Mouse (Mus musculus) lung, postnatal 14 days (tissue): ENCODE data around the gene Efcc1.

ENCODE experiments used
- DNase-seq: peaks from one replicate; pipeline ENCODE4 v3.0.0; 2021

Gene Efcc1

DNA sequence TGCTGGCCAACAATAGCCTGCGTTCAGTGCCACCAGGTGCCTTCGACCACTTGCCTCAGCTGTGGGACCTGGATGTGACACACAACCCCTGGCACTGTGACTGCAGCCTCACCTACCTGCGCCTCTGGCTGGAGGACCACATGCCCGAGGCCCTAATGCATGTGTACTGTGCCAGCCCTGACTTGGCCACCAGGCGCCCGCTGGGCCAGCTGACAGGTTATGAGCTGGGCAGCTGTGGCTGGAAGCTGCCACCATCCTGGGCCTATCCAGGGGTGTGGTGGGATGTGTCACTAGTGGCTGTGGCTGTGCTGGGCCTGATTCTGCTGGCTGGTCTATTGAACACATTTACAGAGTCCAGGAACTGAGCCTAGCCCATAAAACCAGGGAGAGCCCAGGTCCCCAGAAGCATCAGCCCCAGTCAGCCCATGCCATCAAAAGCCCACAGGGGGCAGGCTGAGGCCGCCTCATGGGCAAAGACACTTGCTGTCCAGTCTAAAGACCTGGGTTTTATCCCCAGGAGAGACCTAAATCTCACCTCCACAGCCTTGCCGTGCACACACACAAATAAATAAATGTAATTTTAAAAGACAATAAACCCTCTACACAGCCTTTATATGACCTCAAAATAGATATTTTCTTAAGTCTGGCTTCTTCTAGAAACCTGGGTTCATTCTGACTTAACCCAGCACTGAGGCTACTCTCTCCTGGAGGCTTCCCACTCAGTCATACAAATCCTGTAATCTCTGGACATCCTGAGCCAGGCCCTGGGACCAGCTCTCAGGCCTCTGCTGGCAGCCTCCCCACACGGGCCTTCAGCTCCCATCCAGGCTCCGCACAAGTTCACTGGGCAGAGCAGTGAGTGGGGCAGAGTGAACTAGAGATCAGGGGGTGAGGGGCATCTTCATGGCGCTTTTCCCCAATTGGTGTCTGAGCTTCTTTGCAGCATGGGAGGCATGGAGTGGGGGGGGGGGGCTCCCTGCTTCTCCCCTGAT, 48.8 kb downstream of the Efcc1 start:
- no peak for DNase-seq

DNA sequence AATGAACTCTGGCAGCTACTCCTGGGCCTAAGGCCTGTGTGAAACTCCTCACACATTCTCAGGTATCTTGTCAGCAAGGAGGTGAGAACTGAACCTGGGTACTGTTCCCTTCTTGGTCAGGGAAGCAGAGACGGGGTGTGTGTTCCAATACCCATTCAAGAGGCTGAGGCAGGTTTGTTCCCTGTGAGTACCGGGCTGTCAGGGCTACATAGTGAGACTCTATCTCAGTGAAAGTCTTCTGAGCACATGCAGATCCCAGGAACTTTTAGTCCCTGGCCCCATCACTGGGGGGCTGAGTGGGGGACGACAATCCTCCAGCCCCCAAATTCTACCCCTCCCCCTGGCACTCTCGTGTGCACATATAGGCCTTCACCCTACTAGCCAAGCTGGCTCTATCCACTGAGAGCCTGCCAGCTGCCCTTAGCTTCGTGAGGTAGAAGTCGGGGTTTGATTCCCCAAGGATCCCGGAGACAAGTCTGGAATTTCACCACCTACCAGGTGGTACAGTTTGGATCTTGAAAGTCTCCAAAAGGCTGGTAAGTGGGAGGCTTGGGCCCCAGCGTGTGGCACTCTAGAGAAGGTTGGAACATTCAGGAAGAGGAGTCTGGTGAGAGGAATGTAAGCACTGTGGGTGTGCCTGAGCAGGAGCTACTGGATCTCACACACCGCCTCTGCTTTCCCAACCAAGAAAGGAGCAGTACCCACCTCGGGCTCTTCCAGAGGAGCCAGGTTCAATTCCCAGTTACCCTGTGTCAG, 50.1 kb downstream of the Efcc1 start:
- DNase-seq = no peak

DNA sequence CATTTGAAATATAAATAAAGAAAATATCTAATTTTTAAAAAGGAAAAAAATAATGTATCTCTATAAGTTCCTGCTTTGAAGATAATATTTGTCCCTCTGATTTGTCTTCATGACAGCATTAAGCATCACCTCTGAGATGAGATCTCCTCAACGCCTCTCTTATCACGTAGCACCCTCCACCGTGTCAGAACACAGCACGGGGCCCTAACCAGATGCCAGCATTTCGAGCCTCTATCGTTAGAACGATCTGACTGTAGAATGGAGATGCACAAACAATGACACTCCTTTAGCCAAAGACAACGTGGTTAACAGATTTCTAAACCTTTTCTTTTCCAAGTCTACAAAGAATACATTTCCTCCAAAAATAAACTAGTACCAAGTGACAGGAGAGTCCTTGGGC, 53.4 kb downstream of the Efcc1 start:
- DNase-seq = no peak

DNA sequence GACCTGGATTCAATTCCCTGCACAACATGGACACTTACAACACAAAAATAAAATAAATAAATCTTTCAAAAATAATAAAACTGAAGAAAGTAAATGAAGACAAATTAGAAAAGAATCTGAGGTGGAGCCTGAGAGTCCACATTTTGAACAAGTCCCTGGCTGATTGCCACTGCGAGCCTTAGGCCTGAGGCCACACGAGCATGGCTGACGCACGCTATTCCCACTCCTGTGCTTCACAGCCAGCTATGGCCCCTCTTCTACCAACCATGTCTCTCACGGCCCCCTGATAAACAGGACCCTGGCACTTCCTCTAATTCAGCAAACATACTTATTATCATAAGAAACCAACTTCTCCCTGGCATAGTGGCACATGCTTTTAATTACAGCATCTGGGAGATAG, 56.0 kb downstream of the Efcc1 start:
- no peak for DNase-seq

DNA sequence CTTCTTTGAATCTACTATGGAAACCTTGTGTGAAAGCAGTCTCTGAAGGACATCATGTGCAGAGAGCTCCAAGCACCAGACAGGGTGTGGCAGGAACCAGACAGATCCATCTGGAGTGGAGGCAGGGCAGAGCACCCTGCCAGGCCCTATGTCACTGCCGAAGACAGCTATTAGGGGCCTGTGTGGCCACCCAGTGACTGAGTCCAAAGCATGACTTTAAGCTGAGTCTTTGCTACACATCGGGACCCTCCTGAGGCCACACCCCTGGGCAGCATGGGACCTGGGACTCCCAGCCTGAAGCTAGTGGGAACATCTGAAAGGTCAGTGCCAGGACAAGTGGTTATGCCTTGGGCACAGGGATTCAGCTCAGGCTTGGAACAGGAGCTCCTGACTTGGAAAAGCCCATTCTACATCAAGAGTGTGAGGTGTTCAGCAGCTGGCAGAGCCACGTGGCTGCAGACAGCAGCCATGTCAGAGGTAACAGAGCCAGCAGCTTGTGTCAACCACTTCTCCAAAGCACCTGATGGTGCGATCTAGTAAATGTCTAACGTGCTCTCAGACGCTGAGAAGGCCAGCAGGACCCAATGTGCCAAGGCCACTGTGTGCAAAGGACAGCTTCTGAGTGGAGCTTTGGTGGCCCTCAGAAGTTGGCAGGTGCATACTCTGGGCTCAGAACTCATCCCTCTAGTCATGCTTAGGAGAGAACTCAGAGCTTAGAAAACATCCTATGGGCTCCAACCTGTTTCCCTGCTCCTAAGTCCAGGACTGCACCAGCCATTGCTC, 56.6 kb downstream of the Efcc1 start:
- peak; percentile 15 for DNase-seq

DNA sequence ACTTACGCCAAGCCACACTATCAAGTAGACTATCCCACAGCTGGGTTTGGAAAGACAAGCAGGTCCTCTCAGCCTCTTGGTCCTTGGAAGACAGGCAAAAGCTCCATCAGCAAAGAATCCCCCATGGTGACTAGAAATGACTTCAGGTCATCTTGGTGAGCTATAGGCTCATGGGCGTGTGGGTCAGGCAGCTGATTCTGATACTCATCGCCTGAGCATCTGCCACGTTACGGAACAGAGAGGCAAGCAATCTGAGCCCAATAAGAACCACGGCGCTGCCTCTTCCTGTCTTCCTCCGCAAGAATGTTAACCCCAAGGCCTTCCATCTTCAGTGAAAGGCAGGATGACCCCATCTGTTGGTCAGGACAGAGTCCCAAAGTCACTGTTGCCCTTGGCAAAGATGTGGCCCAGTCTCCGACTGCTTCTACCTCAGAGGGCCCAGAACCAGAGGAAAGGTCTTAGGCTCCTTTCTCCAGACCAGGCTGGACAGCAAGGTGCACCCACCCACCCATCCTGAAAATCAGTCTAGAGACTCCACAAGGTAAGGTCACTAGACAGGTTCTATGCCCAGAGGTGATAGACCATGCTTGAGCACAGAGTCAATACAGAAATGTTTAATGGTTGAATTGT, 57.7 kb downstream of the Efcc1 start:
- DNase-seq = no peak

DNA sequence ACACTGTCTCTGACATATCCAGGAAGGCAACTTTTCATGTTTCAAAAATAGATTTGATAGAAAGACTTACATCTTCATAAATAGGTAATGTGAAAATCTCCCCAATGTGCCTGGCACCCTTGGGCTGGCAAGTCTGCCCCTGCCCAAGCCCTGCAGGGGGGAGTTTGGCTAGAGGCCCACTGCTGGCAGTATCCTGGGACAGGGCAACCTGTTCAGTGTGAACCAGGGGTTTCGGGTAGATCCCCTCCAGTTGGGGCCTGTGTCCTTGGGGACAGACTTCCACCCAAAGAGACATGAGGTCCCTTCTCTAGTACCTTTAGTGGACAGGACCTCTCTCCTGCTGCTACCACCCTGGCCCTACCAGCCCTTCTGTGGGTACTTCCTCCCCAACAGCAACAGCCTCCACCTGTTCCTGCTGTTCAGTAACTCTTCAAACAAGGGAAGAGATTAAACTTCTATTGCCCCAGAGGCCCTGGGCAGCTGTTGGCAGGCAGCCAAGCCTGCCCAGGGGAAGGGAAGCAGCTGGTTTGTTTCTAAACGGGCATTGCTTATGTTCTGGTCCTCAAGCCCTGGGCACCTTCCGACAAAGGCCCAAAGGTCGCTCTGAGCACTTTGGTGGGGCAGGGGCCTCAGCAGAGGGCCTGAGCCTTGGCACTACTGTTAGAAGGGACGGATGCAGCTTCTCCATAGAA, 58.4 kb downstream of the Efcc1 start:
- DNase-seq = peak; percentile 53

DNA sequence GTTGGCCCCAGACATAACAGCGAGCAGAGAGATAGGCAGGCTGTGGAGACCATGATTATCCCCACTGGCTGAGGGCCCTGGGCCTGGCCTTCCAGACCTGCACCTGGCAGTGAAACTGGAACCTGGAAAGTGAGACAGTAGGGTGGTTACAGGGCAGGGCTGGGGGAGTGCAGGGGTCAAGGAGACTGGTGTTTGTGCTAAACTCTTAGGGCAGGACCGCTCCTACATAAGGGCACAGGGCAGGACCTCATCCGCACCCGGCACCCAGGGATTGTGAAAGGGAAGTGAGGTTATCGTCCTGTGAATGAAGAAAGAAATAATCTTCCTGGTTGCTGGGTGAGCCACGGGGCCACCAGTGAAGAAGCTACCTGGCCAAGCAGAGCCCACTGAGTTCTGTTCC, 59.1 kb downstream of the Efcc1 start:
- DNase-seq = no peak

DNA sequence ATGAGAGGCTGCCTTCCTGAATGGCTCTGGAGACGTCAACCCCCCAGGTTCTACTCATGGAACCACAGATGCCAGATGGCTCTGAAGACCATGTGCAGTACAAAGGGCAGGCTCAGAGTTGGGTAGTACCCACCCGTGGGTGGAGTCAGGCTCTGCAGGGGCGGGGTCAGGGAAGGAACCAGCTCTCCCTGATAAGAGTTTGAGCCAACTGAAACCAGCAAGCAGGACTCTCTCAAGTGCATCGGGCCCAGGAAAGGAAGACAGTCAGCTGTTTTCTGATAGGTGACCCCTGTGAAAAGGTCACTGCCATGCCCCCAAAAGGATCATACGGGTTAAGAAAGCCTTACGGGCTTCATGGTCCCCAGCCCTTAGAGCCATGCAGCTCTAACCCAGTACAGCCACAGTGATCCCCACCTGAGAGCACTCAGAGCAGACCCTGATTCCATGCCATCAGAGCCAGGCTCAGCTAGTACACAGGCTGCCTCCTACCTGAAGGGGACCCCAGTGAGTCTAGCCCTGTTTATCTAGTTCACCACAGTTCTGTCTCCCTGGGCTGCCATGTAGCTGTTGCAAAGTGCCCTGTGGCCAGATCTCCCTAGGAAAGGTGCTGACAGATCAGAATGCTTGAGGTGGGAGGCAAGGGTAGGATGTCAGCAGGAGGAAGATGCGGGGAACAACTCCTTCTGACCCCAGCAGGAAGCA, 60.3 kb downstream of the Efcc1 start:
- peak; percentile 28 for DNase-seq

DNA sequence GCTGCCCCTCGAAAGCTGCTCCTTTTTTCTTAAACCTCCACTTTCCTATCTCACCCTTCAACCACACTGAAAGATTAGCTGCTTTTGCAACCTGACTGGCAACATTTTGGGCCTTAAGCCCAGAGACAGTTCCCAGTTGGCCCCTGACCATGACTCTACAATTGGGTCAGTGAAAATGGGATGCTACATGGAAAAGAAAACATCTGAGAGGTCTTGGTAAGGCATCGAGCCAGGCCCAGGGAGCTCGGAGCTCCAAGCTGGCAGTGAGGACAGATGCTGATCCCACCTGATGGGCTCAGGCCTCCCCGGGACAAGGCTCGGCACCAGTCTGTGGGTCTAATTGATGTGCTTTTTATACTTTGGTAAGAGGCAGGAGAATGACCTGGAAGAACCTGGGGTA, 61.2 kb downstream of the Efcc1 start:
- no peak for DNase-seq

DNA sequence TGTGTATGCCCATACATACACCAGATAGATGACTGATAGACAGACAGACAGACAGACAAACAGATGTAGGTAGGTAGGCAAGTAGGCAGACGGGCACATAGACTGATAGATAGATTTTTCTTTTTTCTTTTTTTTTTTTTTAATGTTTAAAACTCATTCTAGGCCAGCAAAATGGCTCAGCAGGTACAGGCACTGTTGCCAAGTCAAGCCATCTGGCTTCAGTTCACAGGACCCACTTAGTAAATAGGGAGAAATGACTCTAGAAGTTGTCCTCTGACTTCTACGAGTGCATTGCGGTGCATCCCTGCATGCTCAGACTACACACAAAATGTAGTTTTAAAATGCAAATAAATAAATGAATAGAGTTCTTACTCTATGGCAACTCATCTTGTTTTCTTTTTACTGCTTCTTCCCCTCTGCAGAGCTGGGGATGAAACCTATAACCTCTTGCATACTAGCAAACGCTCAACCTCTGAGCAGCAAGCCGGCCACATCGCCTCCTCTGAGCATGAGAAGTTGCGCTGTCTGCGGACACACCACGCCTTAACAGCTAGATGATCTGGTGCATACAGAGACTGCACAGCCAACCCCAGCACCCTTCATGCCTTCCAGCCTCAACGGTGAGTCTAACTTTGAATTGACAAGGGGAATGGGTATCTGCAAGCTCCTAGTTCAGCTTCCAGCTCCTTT, 63.3 kb downstream of the Efcc1 start:
- DNase-seq = no peak

DNA sequence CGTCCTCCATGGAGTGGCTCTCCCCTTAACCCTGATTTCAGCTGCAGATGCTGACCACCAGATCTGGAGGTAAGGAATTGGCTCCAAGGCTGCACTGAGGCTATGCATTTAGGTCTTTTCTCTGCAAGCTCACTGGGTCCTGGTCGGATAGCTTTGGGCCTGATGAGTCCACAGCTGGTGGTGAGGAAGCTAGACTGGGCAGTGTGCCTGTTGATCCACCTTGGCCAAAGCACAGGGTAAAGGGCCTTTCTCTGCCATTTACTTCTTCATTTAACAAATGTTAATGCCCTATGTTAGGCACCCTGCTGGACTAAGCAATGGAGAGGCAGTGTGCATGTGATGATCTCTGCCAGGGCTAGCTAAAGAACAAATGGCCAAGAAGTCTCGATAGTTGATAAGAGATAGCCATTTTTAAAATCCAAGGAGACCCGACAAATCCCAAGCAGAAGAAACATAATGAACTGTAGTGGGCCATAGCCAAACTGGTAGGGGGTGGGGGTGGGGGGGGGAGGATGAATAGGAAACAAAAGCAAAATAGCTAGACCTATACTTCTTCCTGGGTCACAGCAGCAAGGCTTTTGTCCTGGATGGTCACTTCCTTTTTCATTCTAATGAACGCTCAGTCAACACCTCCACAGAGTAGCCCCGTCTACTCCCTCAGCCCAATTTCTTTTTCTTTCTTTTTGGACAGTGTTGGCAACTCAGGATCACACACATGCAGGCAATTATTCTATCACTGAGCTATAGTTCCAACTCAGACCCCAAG, 64.9 kb downstream of the Efcc1 start:
- no peak for DNase-seq

DNA sequence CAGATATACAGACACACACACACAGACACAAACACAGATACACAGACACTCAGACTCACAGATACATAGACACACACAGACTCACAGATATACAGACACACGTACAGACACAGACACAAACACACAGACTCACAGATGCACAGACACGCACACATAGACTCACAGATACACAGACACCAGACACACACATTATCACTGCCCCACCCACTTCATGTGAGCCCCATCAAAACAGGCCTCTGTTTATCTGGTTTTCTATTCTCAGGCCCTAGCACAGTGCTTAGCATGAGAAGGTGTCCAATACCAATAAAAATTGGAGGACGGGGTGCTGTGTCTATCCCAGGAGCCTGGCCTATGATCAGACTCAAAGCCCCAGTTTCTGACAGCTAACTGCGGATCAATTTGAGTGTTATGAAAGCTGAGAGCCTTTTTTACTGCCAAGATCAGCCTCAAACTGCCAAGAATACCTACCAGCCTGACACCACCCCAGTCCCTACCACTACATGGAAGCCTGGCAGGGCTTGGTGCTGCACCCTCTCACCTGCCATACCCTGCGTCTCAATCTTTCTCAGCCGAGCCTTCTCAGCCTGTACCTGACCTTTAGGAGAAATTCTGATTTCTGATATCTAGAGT, 65.7 kb downstream of the Efcc1 start:
- DNase-seq = no peak

DNA sequence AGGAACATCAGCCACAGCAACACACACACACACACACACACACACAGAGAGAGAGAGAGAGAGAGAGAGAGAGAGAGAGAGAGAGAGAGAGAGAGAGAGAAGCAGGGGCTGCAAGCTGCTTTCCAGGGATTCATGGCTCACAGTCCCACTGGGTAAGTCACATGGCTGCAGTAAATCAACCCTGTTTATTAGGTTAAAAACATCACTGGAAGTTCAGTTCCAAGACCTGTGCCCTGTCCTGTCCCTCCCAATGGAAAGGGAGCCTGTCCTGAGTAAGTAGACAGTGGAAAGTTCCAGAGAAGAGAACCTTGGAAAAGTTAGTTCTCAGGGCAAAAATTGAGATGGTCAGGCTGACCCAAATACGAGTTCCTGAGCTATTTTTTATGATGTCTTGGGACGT, 66.7 kb downstream of the Efcc1 start:
- DNase-seq = no peak

DNA sequence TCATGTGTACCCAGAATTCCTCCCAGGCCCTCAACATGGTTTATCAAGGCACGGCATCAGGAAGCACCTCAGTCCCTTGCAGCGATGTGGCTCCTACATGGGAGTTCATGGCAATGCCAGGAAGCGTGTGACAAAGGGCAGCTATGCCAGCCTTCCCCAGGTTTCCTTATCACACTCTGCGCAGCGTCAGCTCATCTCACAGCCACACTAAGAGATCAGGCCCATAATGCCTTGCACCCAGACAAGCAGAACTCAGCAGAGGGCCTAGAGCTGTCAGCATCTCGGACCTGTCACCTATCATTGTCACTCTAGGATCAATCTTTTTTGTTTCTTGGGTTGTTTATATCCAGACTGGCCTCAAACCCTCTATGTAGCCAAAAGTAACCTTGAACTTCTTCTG, 68.9 kb downstream of the Efcc1 start:
- no peak for DNase-seq

DNA sequence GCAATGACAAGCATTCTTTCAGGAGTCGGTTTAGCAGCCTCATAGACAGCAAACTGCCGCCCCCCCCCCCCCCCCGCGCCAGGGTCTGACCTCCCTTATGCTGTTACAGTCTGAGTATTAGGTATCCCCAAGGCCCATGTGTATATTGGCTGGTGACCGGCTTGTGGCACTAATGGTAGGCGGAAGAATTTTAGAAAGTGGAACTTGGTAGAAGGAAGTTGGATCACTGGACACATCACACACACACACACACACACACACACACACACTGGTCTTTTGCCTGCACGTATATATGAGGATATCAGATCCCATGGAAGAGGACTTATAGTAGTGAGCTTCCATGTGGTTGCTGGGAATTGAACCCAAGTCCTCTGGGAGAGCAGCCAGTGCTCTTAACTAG, 71.8 kb downstream of the Efcc1 start:
- DNase-seq = no peak

DNA sequence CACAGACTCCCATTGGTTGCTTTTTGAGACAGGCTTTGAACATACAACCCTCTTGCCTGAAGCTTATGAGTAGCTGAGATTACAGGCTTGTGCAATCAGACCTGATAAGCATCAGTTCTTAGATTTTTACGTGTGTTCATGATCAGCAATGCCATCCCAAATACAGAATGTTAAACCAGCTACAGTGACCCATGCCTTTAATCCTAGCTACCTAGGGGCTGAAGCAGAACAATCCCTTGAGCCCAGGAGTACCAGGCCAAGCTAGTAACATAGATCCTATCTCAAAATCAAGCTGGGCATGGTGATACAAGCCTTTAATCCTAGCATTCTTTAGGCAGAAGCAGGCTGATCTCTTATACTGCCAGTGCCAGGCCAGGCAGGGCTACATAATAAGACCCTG, 73.4 kb downstream of the Efcc1 start:
- no peak for DNase-seq

DNA sequence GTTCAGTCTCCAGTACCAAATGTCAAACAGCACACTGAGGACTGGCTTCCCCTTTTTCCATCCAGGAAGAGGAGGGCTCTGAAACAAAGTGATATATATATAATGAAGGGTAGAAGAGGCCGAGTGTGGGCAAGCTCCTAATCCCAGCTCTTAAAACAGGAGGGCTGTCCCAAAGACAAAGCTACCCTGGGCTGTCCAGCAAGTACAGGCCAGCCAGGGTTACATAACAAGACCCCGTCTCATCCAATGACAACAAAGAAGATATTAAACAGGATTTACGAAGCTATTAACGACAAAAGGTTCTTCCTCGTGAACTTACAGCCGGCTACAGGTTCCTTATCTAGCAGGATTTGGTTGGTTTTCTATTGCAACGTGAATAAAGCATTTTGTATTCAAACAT, 74.2 kb downstream of the Efcc1 start:
- no peak for DNase-seq

DNA sequence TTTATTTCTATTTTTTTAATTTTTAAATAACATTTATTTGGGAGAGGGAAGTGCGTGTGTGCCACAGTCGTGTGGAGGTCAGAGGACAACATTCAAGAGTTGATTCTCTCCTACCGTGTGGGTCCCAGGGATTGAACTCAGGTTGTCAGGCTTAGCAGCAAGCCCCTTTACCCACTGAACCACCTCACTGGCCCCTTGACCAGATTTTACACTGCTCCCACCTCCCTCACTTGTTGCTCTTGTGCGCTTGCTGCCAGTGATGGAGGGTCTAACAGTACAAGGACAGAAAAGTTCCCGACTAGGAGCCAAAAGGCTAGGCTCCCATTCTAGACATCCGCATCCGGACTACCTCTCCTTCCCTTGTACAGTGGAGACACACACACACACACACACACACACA, 74.8 kb downstream of the Efcc1 start:
- no peak for DNase-seq
